Mouse (Mus musculus) heart, embryonic 15.5 days (tissue): ENCODE measurements around the gene Ror1. TPM values are rescaled to one million over a fixed set of nuclear protein-coding genes. Genes with fewer than 3 reads are reported as not detected.

Source experiments
- ATAC-seq: fragments of 200-750 bp; cut with Nextera tagmentation; replicated peaks from 2 replicates; pipeline ENCODE4 v1.8.0; 2017; ENCODE audit warnings: low read depth, moderate TSS enrichment; ENCODE audit not compliant: insufficient number of reproducible peaks, insufficient read depth, low FRiP score
- H3K27ac ChIP-seq: fragments of 300-500 bp; sonication (generic); 2 replicates; pipeline ENCODE4 v1.5.1; 2015; ENCODE audit warnings: mild to moderate bottlenecking, inconsistent platforms
- H3K27me3 ChIP-seq: fragments of 300-500 bp; sonication (generic); 2 replicates; pipeline ENCODE4 v1.6.1; 2015; ENCODE audit warnings: inconsistent platforms
- H3K36me3 ChIP-seq: fragments of 300-500 bp; sonication (generic); 2 replicates; pipeline ENCODE4 v1.6.1; 2015; ENCODE audit warnings: mild to moderate bottlenecking, inconsistent platforms
- H3K4me1 ChIP-seq: fragments of 300-500 bp; sonication (generic); replicated peaks from 2 replicates; pipeline ENCODE4 v1.6.1; 2015; ENCODE audit warnings: inconsistent platforms
- H3K4me2 ChIP-seq: fragments of 300-500 bp; sonication (generic); 2 replicates; pipeline ENCODE4 v1.6.1; 2015; ENCODE audit warnings: inconsistent platforms, mild to moderate bottlenecking, moderate library complexity
- H3K4me3 ChIP-seq: fragments of 300-500 bp; sonication (generic); 2 replicates; pipeline ENCODE4 v1.5.1; 2015; ENCODE audit warnings: mild to moderate bottlenecking, inconsistent platforms
- H3K9ac ChIP-seq: fragments of 300-500 bp; sonication (generic); 2 replicates; pipeline ENCODE4 v1.6.1; 2015; ENCODE audit warnings: mild to moderate bottlenecking, inconsistent platforms
- H3K9me3 ChIP-seq: fragments of 300-500 bp; sonication (generic); replicated peaks from 2 replicates; pipeline ENCODE4 v1.6.1; 2016; ENCODE audit warnings: inconsistent platforms
- WGBS: fragments of 180-500 bp; shearing (Covaris S2); methylation state at CpG from one replicate; pipeline ENCODE4 v1.1.7; 2015; ENCODE audit warnings: mixed read lengths; 5-methylcytosine and 5-hydroxymethylcytosine counted together
- polyA plus RNA-seq: library from polyadenylated mRNA; unstranded; fragments of >200 nt; fragmentation: Nextera tagmentation; extraction: Ambion mirVana; gene quantifications from 2 replicates; pipeline ENCODE4 v1.2.1, GENCODE M21; 2015

Ror1 gene
- polyA plus RNA-seq, 1 experiment from 2014 or later: 12.9 TPM

DNA sequence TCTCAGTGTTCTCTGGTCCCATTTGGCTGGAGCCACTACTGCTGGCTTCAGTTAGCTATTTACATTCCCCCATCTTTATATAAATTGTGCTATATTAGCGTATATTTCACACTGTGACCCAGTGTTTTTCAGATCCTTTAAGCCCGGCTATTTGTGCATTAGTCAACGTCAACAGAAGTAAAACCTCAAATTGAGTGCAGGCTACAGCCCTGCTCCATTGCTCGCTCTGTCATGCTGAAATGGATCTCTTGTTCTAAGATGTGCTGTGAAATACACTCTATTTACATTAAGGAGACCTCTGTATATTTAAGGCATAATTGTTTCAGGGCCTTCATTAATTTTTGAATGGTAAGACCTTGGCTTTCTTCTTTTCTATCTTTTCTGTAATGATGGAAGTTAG, 192.2 kb downstream of the Ror1 start:
- Histone ChIP-seq H3K9ac (no peak overlapping the region), H3K27me3 (no peaks in the 10 kb centered on the region), H3K4me2 (no peak overlapping the region), H3K36me3 (no peaks in the 10 kb centered on the region), H3K4me3 (no peak overlapping the region), H3K27ac (no peak overlapping the region), H3K9me3 (no peaks in the 10 kb centered on the region), H3K4me1 (peaks cover 32% of the 10 kb centered on the region)
- WGBS: 85% methylated on average over 4 of the region's 4 CpGs
- no peak for ATAC-seq

DNA sequence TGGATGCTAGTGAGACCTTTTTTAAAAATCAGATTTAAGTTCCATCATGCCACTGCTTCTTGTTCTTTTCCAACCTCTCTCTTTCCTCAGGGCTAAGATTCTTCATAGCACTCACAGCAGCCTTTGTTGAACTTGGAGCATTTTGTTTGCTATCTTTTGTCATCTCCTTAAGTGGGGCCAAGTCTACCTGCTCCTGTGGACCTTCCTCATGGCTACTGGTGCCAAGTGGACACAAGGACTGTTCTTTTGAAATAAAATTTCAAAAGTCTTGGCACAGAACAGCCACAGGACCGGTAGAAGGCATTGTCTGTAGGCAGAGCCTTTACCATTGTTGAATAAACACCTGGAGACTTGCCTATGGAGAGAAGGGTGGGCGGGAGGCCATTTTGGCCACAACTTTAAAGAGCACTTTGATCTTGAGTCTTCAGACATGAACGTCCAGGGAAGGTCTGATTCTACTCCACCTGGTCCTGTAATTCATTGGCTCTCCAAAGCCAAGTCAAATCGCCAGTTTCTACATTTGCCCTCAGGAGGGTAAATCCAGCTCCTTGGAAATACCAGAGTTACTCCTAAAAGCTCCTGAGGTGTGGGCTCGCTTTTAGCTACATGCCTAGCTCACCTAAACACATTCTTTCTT, 195.5 kb downstream of the Ror1 start:
- Histone ChIP-seq H3K36me3 (no peaks in the 10 kb centered on the region), H3K9ac (no peak overlapping the region), H3K27me3 (no peaks in the 10 kb centered on the region), H3K9me3 (no peaks in the 10 kb centered on the region), H3K4me2 (no peak overlapping the region), H3K4me1 (peaks cover 9% of the 10 kb centered on the region), H3K4me3 (no peak overlapping the region), H3K27ac (no peak overlapping the region; the same call in 1 of the 2 replicates)
- whole genome bisulfite sequencing: 80% methylated on average over 5 of the region's 5 CpGs
- no peak for ATAC-seq

GRCm38 (mm10) chr4:100297678-100298077, 202.1 kb downstream of the Ror1 start:
- Histone ChIP-seq H3K27me3 (no peaks in the 10 kb centered on the region), H3K9ac (no peak overlapping the region), H3K4me3 (no peak overlapping the region), H3K4me2 (peak overlapping the region; percentile 35), H3K9me3 (no peaks in the 10 kb centered on the region), H3K27ac (peak overlapping the region; percentile 65), H3K36me3 (no peaks in the 10 kb centered on the region), H3K4me1 (peaks cover 46% of the 10 kb centered on the region)
- peak; percentile 81 for ATAC-seq
- 20% methylated on average over 6 of the region's 6 CpGs for WGBS

DNA sequence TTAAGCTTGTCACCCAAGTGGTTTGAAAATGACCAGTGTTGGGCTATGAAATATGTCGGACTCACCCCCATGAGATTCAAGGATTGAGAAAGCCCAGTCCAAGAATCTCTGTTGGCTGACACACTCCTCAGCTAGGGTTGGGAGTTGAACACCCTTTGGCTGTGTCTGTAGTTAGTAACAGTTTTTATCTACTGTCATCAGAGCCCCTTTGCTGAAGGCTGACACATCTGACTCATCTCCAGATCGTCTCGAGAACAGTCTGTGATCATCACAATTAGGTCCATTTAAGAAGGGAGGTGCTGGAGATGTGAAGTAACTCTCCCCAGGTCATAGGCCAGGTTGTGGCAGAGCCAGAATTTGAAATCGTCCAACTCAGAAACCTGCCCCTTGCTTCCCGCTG, 203.0 kb downstream of the Ror1 start:
- H3K27ac ChIP-seq: peak overlapping the region; percentile 65
- no peaks in the 10 kb centered on the region for H3K27me3 ChIP-seq
- no peak overlapping the region for H3K9ac ChIP-seq
- no peaks in the 10 kb centered on the region for H3K36me3 ChIP-seq
- H3K9me3 ChIP-seq: no peaks in the 10 kb centered on the region
- peaks cover 45% of the 10 kb centered on the region for H3K4me1 ChIP-seq
- H3K4me3 ChIP-seq: no peak overlapping the region
- H3K4me2 ChIP-seq: no peak overlapping the region
- no peak for ATAC-seq
- WGBS: 49% methylated on average over 5 of the region's 5 CpGs

DNA sequence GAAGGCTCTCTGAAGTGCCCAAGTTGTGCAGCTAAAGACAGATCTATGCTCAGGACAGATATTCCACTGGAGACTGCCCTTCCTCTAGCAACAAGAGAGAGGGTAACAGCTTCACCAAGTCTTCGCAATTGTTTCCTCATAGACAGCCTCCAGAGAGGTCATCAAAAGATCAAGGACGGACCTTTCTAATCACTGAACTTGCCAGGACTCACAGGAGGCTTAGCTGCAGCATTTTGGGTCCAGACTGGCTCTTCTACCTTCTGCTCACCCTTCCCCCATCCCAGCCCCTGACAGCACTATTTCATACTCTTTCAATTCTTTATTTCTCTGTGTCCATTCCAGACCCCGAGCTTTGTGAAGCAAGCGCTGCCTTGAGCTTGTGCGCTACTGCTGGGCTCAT, 204.6 kb downstream of the Ror1 start:
- H3K9ac ChIP-seq: no peak overlapping the region
- peaks cover 45% of the 10 kb centered on the region for H3K4me1 ChIP-seq
- H3K4me2 ChIP-seq: no peak overlapping the region
- 79% methylated on average over 5 of the region's 5 CpGs for WGBS
- H3K27ac ChIP-seq: no peak overlapping the region
- H3K36me3 ChIP-seq: no peaks in the 10 kb centered on the region
- H3K9me3 ChIP-seq: no peaks in the 10 kb centered on the region
- H3K27me3 ChIP-seq: no peaks in the 10 kb centered on the region
- ATAC-seq: no peak
- no peak overlapping the region for H3K4me3 ChIP-seq

DNA sequence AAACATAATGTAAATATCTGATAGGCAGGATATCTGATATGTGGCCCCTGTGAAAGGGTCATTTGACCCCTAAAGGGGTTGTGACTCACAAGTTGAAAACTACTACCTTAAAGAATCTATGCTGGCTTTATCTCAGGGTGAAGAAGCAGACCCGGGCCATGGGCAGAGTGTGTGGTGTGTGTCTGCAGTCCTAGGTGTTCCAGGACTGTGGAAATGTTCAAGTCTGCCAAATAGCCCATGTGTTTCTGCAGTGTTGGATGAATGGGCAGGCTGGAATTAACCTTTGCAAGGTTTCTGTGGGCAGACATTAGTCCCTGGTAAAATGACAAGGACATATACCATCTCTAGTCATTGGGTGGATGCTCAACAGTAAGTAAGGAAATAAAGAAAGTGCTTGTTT, 205.8 kb downstream of the Ror1 start:
- no peaks in the 10 kb centered on the region for H3K9me3 ChIP-seq
- H3K9ac ChIP-seq: no peak overlapping the region
- no peaks in the 10 kb centered on the region for H3K27me3 ChIP-seq
- 43% methylated on average over 1 of the region's 1 CpGs for WGBS
- peaks cover 45% of the 10 kb centered on the region for H3K4me1 ChIP-seq
- no peak overlapping the region for H3K4me2 ChIP-seq
- H3K36me3 ChIP-seq: no peaks in the 10 kb centered on the region
- no peak for ATAC-seq
- no peak overlapping the region for H3K4me3 ChIP-seq
- H3K27ac ChIP-seq: no peak overlapping the region; the same call in 1 of the 2 replicates

GRCm38 (mm10) chr4:100307365-100307764, 211.8 kb downstream of the Ror1 start:
- H3K4me1 ChIP-seq: peaks cover 17% of the 10 kb centered on the region
- H3K27ac ChIP-seq: no peak overlapping the region
- H3K27me3 ChIP-seq: no peaks in the 10 kb centered on the region
- no peak overlapping the region for H3K4me2 ChIP-seq
- no peaks in the 10 kb centered on the region for H3K9me3 ChIP-seq
- ATAC-seq: no peak
- no peaks in the 10 kb centered on the region for H3K36me3 ChIP-seq
- no peak overlapping the region for H3K4me3 ChIP-seq
- 52% methylated on average over 4 of the region's 4 CpGs for WGBS
- H3K9ac ChIP-seq: no peak overlapping the region

DNA sequence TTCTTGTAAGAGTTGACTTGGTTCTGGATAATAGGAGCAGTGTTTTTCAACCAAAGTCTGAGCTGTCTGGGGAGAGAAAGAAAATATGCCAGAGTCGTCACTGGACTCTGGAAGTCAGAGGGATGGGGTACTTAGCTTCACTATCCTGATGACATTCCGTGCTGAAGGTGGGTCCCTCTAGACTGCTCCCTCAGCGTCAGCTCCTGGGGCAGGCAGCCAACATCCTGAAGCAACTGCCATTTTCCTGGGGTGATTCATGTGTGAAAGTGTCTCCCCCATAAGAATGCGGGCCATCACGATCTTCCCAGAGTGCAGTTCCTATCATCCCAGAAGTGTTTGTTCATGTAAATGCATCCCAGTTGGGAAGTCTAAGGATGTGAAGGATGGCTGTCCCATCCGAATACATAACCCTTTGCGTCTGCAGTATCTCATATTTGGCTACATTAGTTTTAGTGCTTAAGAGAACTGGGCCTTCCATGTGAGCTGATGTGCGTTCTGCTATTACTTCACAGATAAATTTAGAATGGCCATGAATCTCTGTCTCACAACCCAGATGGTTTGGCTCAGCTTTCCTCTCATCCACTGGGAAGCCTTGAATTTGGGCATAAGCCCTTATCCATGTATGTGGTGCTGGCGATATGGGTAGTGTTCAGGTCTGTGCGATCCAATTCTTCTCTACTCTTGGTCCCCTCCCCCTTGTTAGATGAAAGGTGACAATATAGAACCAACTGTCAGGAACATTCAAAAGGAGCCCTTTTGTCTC, 216.4 kb downstream of the Ror1 start:
- Histone ChIP-seq H3K27me3 (no peaks in the 10 kb centered on the region), H3K4me2 (no peak overlapping the region), H3K9me3 (no peaks in the 10 kb centered on the region), H3K27ac (no peak overlapping the region), H3K4me3 (no peak overlapping the region), H3K9ac (no peak overlapping the region), H3K4me1 (peaks cover 14% of the 10 kb centered on the region), H3K36me3 (no peaks in the 10 kb centered on the region)
- ATAC-seq: no peak
- 67% methylated on average over 10 of the region's 10 CpGs for WGBS

- WGBS: 57% methylated on average over 1 of the region's 1 CpGs
- Histone ChIP-seq H3K9me3 (no peaks in the 10 kb centered on the region), H3K27me3 (no peaks in the 10 kb centered on the region), H3K36me3 (no peaks in the 10 kb centered on the region), H3K27ac (no peak overlapping the region), H3K4me2 (no peak overlapping the region), H3K4me3 (no peak overlapping the region), H3K4me1 (peaks cover 8% of the 10 kb centered on the region), H3K9ac (no peak overlapping the region)
- ATAC-seq: no peak
Observed at GRCm38 (mm10) chr4:100315066-100315465, 219.5 kb downstream of the Ror1 start.

- Histone ChIP-seq H3K4me3 (no peak overlapping the region), H3K9me3 (no peaks in the 10 kb centered on the region), H3K4me1 (peaks cover 22% of the 10 kb centered on the region), H3K9ac (no peak overlapping the region), H3K27ac (peak overlapping the region; percentile 35), H3K36me3 (no peaks in the 10 kb centered on the region), H3K27me3 (no peaks in the 10 kb centered on the region), H3K4me2 (no peak overlapping the region)
- 23% methylated on average over 6 of the region's 6 CpGs for WGBS
- peak; percentile 41; the same call in 1 of the 2 replicates for ATAC-seq
Observed at GRCm38 (mm10) chr4:100321758-100322157, 226.2 kb downstream of the Ror1 start.

GRCm38 (mm10) chr4:100324719-100325515, 229.3 kb downstream of the Ror1 start:
- H3K27ac ChIP-seq: 0 out of 2 replicates have a peak overlapping the region, but pooled peaks have one; percentile 21
- H3K4me2 ChIP-seq: no peak overlapping the region
- WGBS: 61% methylated on average over 14 of the region's 14 CpGs
- ATAC-seq: peak; percentile 40; the same call in 1 of the 2 replicates
- no peaks in the 10 kb centered on the region for H3K9me3 ChIP-seq
- no peaks in the 10 kb centered on the region for H3K27me3 ChIP-seq
- no peaks in the 10 kb centered on the region for H3K36me3 ChIP-seq
- H3K9ac ChIP-seq: no peak overlapping the region
- H3K4me1 ChIP-seq: peaks cover 29% of the 10 kb centered on the region
- H3K4me3 ChIP-seq: no peak overlapping the region
